22 mouse cellular contexts compared by ENCODE assay signal in the genomic region with DNA sequence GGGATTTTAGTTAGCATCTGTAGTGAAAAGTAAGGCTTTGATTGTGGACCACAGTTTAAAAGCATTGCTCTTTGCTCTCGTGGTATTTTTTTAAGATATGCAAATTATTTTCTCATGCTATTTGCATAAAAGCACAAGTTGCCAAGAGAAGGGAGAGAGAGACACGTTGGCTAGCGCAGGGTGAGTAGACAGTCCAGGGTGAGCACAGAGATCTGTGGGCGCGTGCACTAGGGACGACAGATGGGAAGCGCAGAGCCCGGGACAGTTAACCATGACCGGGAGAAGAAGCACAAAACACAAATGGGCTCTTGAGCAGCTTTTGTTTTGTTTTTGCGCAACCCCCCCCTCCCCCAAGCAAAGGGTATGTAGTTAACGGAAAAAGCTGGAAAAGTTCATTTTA. TPM values are rescaled to one million over a fixed set of nuclear protein-coding genes. Genes with fewer than 3 reads are reported as not detected.
A peak's percentile ranks its signal among the peaks of the same experiment; 100 is the strongest.
DNase-seq lines count a peak whose midpoint lies in the region; ATAC-seq lines count a peak whose summit lies in the region.
"Had no signal": no experiment of that assay in that cellular context is flagged by ENCODE, and none has a peak within 500 bp of the region (broad histone marks: within the 10 kb centered on the region; RNA-seq: fewer than 3 reads in every experiment).

No protein-coding gene starts in this region.

- H3K9ac ChIP-seq in liver, embryonic 11.5 days (ENCODE audit: low read depth, low read length), result no peak overlapping the region
- H3K9ac ChIP-seq in liver, embryonic 12.5 days, result no peak overlapping the region
- H3K9ac ChIP-seq: embryonic facial prominence, embryonic 12.5 days; hindbrain, embryonic 13.5 days; intestine, embryonic 15.5 days; neural tube, embryonic 15.5 days had no signal

- peak; percentile 74 for ATAC-seq in frontal cortex, adult (ENCODE audit: low TSS enrichment)
- no peak for ATAC-seq in liver, embryonic 11.5 days (replicated peaks; ENCODE audit: low FRiP score)
- no peak for ATAC-seq in liver, embryonic 12.5 days
- ATAC-seq: CD4-positive, CD25-positive, alpha-beta regulatory T cell, adult 4 months; intestine, embryonic 15.5 days had no signal

- 80% methylated on average over 11 of the region's 11 CpGs for WGBS in liver, embryonic 11.5 days
- WGBS in liver, embryonic 12.5 days (ENCODE audit: insufficient replicate concordance), result 81% methylated on average over 11 of the region's 11 CpGs

- H3K4me3 ChIP-seq in liver, embryonic 11.5 days (ENCODE audit: low read depth, low read length), result no peak overlapping the region
- H3K4me3 ChIP-seq in liver, embryonic 12.5 days, result no peak overlapping the region
- H3K4me3 ChIP-seq: embryonic facial prominence, embryonic 12.5 days; hindbrain, embryonic 13.5 days; intestine, embryonic 15.5 days; neural tube, embryonic 15.5 days had no signal

- H3K27ac ChIP-seq in liver, embryonic 11.5 days (ENCODE audit: low read depth, low read length), result no peak overlapping the region
- no peak overlapping the region for H3K27ac ChIP-seq in liver, embryonic 12.5 days
- H3K27ac ChIP-seq: embryonic facial prominence, embryonic 12.5 days; hindbrain, embryonic 13.5 days; intestine, embryonic 15.5 days; neural tube, embryonic 15.5 days had no signal

- peaks cover 15% of the 10 kb centered on the region for H3K4me1 ChIP-seq in liver, embryonic 11.5 days (replicated peaks; ENCODE audit: control insufficient read depth, insufficient read depth, low read length)
- peaks cover 45% of the 10 kb centered on the region for H3K4me1 ChIP-seq in liver, embryonic 12.5 days
- H3K4me1 ChIP-seq: embryonic facial prominence, embryonic 12.5 days; hindbrain, embryonic 13.5 days; intestine, embryonic 15.5 days; neural tube, embryonic 15.5 days had no signal

- no peaks in the 10 kb centered on the region for H3K9me3 ChIP-seq in liver, embryonic 11.5 days (ENCODE audit: control insufficient read depth, low read length)
- H3K9me3 ChIP-seq in liver, embryonic 12.5 days (replicated peaks), result no peaks in the 10 kb centered on the region
- H3K9me3 ChIP-seq: embryonic facial prominence, embryonic 12.5 days; hindbrain, embryonic 13.5 days; intestine, embryonic 15.5 days; neural tube, embryonic 15.5 days had no signal

- peaks cover 15% of the 10 kb centered on the region; the same call in 1 of the 2 replicates for H3K36me3 ChIP-seq in liver, embryonic 11.5 days (ENCODE audit: control insufficient read depth, insufficient read depth, low read length)
- peaks cover 52% of the 10 kb centered on the region for H3K36me3 ChIP-seq in liver, embryonic 12.5 days

- DNase-seq in cerebellum, postnatal 14 days, result peak; percentile 54 to 58
- no peak for DNase-seq in cerebellum, adult 11-12 months
- DNase-seq in frontal cortex, adult 2 months (ENCODE audit: extremely low spot score in 1 of 2, low spot score in 1 of 2), result no peak
- peak; percentile 25 for DNase-seq in liver, embryonic 11.5 days (ENCODE audit: low spot score)
- DNase-seq in 416B (ENCODE audit: low read depth), result peak; percentile 24
- DNase-seq in urinary bladder, postnatal 36 days (ENCODE audit: low spot score in 2 of 2), result no peak
- DNase-seq: cerebellum, adult 9-10 months; kidney, adult 8-10 months; kidney, postnatal 10 days; lung, adult 2 months; thymus, adult 18-20 months; thymus, postnatal 36 days had no signal

- H3K4me2 ChIP-seq in liver, embryonic 11.5 days, result no peak overlapping the region
- no peak overlapping the region for H3K4me2 ChIP-seq in liver, embryonic 12.5 days
- H3K4me2 ChIP-seq: embryonic facial prominence, embryonic 12.5 days; heart, embryonic 11.5 days; hindbrain, embryonic 13.5 days; intestine, embryonic 15.5 days; neural tube, embryonic 15.5 days had no signal

- no peaks in the 10 kb centered on the region for H3K27me3 ChIP-seq in liver, embryonic 11.5 days (replicated peaks; ENCODE audit: control insufficient read depth, insufficient read depth, low read length)
- no peaks in the 10 kb centered on the region for H3K27me3 ChIP-seq in liver, embryonic 12.5 days (replicated peaks)
- H3K27me3 ChIP-seq: embryonic facial prominence, embryonic 12.5 days; hindbrain, embryonic 13.5 days; intestine, embryonic 15.5 days; neural tube, embryonic 15.5 days had no signal

RNA-seq across cellular contexts. Expression of a gene that starts 15.2 kb away (rescaled TPM):
- 64.5 and 73.2 TPM in 2 replicates for polyA plus RNA-seq in frontal cortex, adult 2 months (2012; rRNA removed)
- 4.2 and 5.4 TPM in 2 replicates for polyA plus RNA-seq in liver, embryonic 11.5 days (2014; fragmentation: Nextera tagmentation; extraction: Ambion mirVana)
- 2.1 and 2.9 TPM in 2 replicates for polyA plus RNA-seq in liver, embryonic 12.5 days (2016; fragmentation: Nextera tagmentation; extraction: Ambion mirVana)

RNA-seq across cellular contexts. Expression of a gene that starts 18.7 kb away (rescaled TPM):
- polyA plus RNA-seq in frontal cortex, adult 2 months (2012; rRNA removed), result 3.7 and 3.9 TPM in 2 replicates
- 9.4 and 11.1 TPM in 2 replicates for polyA plus RNA-seq in liver, embryonic 11.5 days (2014; fragmentation: Nextera tagmentation; extraction: Ambion mirVana)
- 7.3 and 8.2 TPM in 2 replicates for polyA plus RNA-seq in liver, embryonic 12.5 days (2016; fragmentation: Nextera tagmentation; extraction: Ambion mirVana)

RNA-seq across cellular contexts. Expression of a gene that starts 19.4 kb away (rescaled TPM):
- polyA plus RNA-seq in frontal cortex, adult 2 months (2012; rRNA removed), result 15.9 and 19.0 TPM in 2 replicates
- polyA plus RNA-seq in liver, embryonic 11.5 days (2014; fragmentation: Nextera tagmentation; extraction: Ambion mirVana), result 14.3 and 16.6 TPM in 2 replicates
- 10.3 and 10.8 TPM in 2 replicates for polyA plus RNA-seq in liver, embryonic 12.5 days (2016; fragmentation: Nextera tagmentation; extraction: Ambion mirVana)

RNA-seq across cellular contexts. Expression of a gene that starts 28.5 kb away (rescaled TPM):
- 1.5 and 1.8 TPM in 2 replicates for polyA plus RNA-seq in frontal cortex, adult 2 months (2012; rRNA removed)
- 0.51 TPM in 2 replicates for polyA plus RNA-seq in liver, embryonic 11.5 days (2014; fragmentation: Nextera tagmentation; extraction: Ambion mirVana)
- 0.18 and 0.29 TPM in 2 replicates for polyA plus RNA-seq in liver, embryonic 12.5 days (2016; fragmentation: Nextera tagmentation; extraction: Ambion mirVana)
- polyA plus RNA-seq: CD4-positive, CD25-positive, alpha-beta regulatory T cell, adult 4 months; liver, adult 2 months; small intestine, adult 2 months had no signal

Comparison
In these comparisons a context has a peak if more than half of its experiments do, and no peak if none do; other contexts are left out.
1. DNase-seq: peak in cerebellum, postnatal 14 days (2 of 2), liver, embryonic 11.5 days (single experiment) and 416B (single experiment); none in cerebellum, adult 11-12 months (single experiment), frontal cortex, adult 2 months (0 of 2) and urinary bladder, postnatal 36 days (0 of 2).
2. RNA of a gene that starts 15.2 kb away (polyA plus RNA-seq): 64.5 to 73.2 TPM in frontal cortex, adult 2 months; 4.2 to 5.4 TPM in liver, embryonic 11.5 days and 2.1 to 2.9 TPM in liver, embryonic 12.5 days; every median in the first group is over 10 times any median in the second.